Comparison of ENCODE assay signal across 20 mouse cellular contexts in genomic region chr8:127775160-127775559, GRCm38 (mm10).
DNase-seq lines count a peak whose midpoint lies in the region; ATAC-seq and TF ChIP-seq lines count a peak whose summit lies in the region.
"Had no signal": no experiment of that assay in that cellular context is flagged by ENCODE, and none has a peak within 500 bp of the region (broad histone marks: within the 10 kb centered on the region; RNA-seq: fewer than 3 reads in every experiment).

No protein-coding gene starts in this region.

- no peak overlapping the region for H3K4me2 ChIP-seq in midbrain, embryonic 14.5 days (ENCODE audit: low read length)
- no peak overlapping the region for H3K4me2 ChIP-seq in forebrain, embryonic 15.5 days (replicated peaks)
- H3K4me2 ChIP-seq in midbrain, postnatal 0 days (ENCODE audit: low read depth, low read length, poor library complexity, severe bottlenecking) = no peak overlapping the region
- H3K4me2 ChIP-seq: embryonic facial prominence, embryonic 12.5 days; hindbrain, embryonic 13.5 days; neural tube, embryonic 13.5 days had no signal

- no peak overlapping the region for H3K9ac ChIP-seq in midbrain, embryonic 14.5 days (replicated peaks; ENCODE audit: low read length)
- H3K9ac ChIP-seq in forebrain, embryonic 15.5 days (replicated peaks) = no peak overlapping the region
- H3K9ac ChIP-seq in midbrain, postnatal 0 days (replicated peaks; ENCODE audit: low read length, poor library complexity, severe bottlenecking) = no peak overlapping the region
- H3K9ac ChIP-seq: embryonic facial prominence, embryonic 12.5 days; hindbrain, embryonic 13.5 days; neural tube, embryonic 13.5 days had no signal

- no peak for TF ChIP-seq CTCF in midbrain, postnatal 0 days (IDR thresholded peaks at IDR 0.05)

- peak; percentile 87 for DNase-seq in heart, adult 11 months
- DNase-seq in heart, postnatal 36 days = no peak
- peak; percentile 18 for DNase-seq in midbrain, embryonic 10.5 days (ENCODE audit: low spot score)
- no peak for DNase-seq in midbrain, embryonic 14.5 days
- no peak for DNase-seq in midbrain, postnatal 0 days (ENCODE audit: low spot score)
- DNase-seq in right cerebral cortex, postnatal 14 days = no peak
- no peak for DNase-seq in adrenal gland, adult 2 months
- DNase-seq: cerebellum, adult 18-20 months; cerebellum, postnatal 25 days; gastrocnemius, postnatal 36 days; kidney, adult 18-20 months; liver had no signal

- no peaks in the 10 kb centered on the region for H3K36me3 ChIP-seq in midbrain, embryonic 10.5 days
- no peaks in the 10 kb centered on the region for H3K36me3 ChIP-seq in midbrain, embryonic 14.5 days (ENCODE audit: control insufficient read depth, insufficient read depth, low read length)
- no peaks in the 10 kb centered on the region for H3K36me3 ChIP-seq in forebrain, embryonic 15.5 days
- no peaks in the 10 kb centered on the region for H3K36me3 ChIP-seq in midbrain, postnatal 0 days (ENCODE audit: insufficient read depth, low read length)
- H3K36me3 ChIP-seq: embryonic facial prominence, embryonic 12.5 days; heart, embryonic 10.5 days; hindbrain, embryonic 13.5 days; neural tube, embryonic 13.5 days had no signal

- intact Hi-C loops in heart, postnatal 36 days (cut with DNase I) = no loop called here

- peaks cover 12% of the 10 kb centered on the region for H3K27me3 ChIP-seq in midbrain, embryonic 10.5 days (ENCODE audit: low read depth, poor library complexity, severe bottlenecking)
- no peaks in the 10 kb centered on the region for H3K27me3 ChIP-seq in midbrain, embryonic 14.5 days (ENCODE audit: control insufficient read depth, insufficient read depth, low read length)
- no peaks in the 10 kb centered on the region for H3K27me3 ChIP-seq in forebrain, embryonic 15.5 days
- H3K27me3 ChIP-seq in midbrain, postnatal 0 days (ENCODE audit: insufficient read depth, low read length) = no peaks in the 10 kb centered on the region
- H3K27me3 ChIP-seq: CH12.LX; embryonic facial prominence, embryonic 12.5 days; hindbrain, embryonic 13.5 days; neural tube, embryonic 13.5 days had no signal

- H3K4me1 ChIP-seq in midbrain, embryonic 10.5 days = peaks cover 34% of the 10 kb centered on the region
- H3K4me1 ChIP-seq in midbrain, embryonic 14.5 days (ENCODE audit: control insufficient read depth, insufficient read depth, low read length) = peaks cover 16% of the 10 kb centered on the region
- H3K4me1 ChIP-seq in forebrain, embryonic 15.5 days = peaks cover 38% of the 10 kb centered on the region
- peaks cover 11% of the 10 kb centered on the region; the same call in 1 of the 2 replicates for H3K4me1 ChIP-seq in midbrain, postnatal 0 days (ENCODE audit: insufficient read depth, low read length)

- no peak overlapping the region; the same call in 1 of the 2 replicates for H3K4me3 ChIP-seq in midbrain, embryonic 10.5 days
- H3K4me3 ChIP-seq in midbrain, embryonic 14.5 days (replicated peaks; ENCODE audit: low read depth, low read length) = no peak overlapping the region
- no peak overlapping the region for H3K4me3 ChIP-seq in forebrain, embryonic 15.5 days
- H3K4me3 ChIP-seq in midbrain, postnatal 0 days (ENCODE audit: low read depth, low read length) = no peak overlapping the region
- H3K4me3 ChIP-seq: embryonic facial prominence, embryonic 12.5 days; erythroblast, embryonic 14.5 days; heart, embryonic 10.5 days; hindbrain, embryonic 13.5 days; neural tube, embryonic 13.5 days had no signal

- WGBS in midbrain, embryonic 10.5 days = 5% methylated on average over 1 of the region's 1 CpGs
- 0% methylated on average over 1 of the region's 1 CpGs for WGBS in midbrain, embryonic 14.5 days
- 8% methylated on average over 1 of the region's 1 CpGs for WGBS in forebrain, embryonic 15.5 days
- 10% methylated on average over 1 of the region's 1 CpGs for WGBS in midbrain, postnatal 0 days

- ATAC-seq in midbrain, embryonic 14.5 days (ENCODE audit: low FRiP score, low TSS enrichment) = no peak
- ATAC-seq in forebrain, embryonic 15.5 days (replicated peaks) = no peak; the same call in 1 of the 2 replicates
- peak; percentile 44; the same call in 1 of the 2 replicates for ATAC-seq in midbrain, postnatal 0 days (ENCODE audit: low FRiP score)
- ATAC-seq: lung, postnatal 0 days had no signal

- no peaks in the 10 kb centered on the region for H3K9me3 ChIP-seq in midbrain, embryonic 10.5 days (replicated peaks)
- H3K9me3 ChIP-seq in midbrain, embryonic 14.5 days (ENCODE audit: control insufficient read depth, low read length) = no peaks in the 10 kb centered on the region
- peaks cover 5% of the 10 kb centered on the region; the same call in 1 of the 2 replicates for H3K9me3 ChIP-seq in forebrain, embryonic 15.5 days
- H3K9me3 ChIP-seq in midbrain, postnatal 0 days (ENCODE audit: low read length) = no peaks in the 10 kb centered on the region
- H3K9me3 ChIP-seq: embryonic facial prominence, embryonic 12.5 days; heart, embryonic 10.5 days; hindbrain, embryonic 13.5 days had no signal

- peak overlapping the region; percentile 68 for H3K27ac ChIP-seq in midbrain, embryonic 10.5 days (replicated peaks)
- H3K27ac ChIP-seq in midbrain, embryonic 14.5 days (replicated peaks; ENCODE audit: low read depth, low read length) = no peak overlapping the region
- H3K27ac ChIP-seq in forebrain, embryonic 15.5 days (replicated peaks) = peak overlapping the region; percentile 52
- H3K27ac ChIP-seq in midbrain, postnatal 0 days (ENCODE audit: low read depth, low read length) = peak overlapping the region; percentile 27
- H3K27ac ChIP-seq: embryonic facial prominence, embryonic 12.5 days; heart, embryonic 10.5 days; hindbrain, embryonic 13.5 days; neural tube, embryonic 13.5 days had no signal

Comparison
In these comparisons a context has a peak if more than half of its experiments do, and no peak if none do; other contexts are left out.
1. DNase-seq: peak in heart, adult 11 months (single experiment) and midbrain, embryonic 10.5 days (single experiment); none in heart, postnatal 36 days (0 of 2), midbrain, embryonic 14.5 days (single experiment), midbrain, postnatal 0 days (single experiment), right cerebral cortex, postnatal 14 days (single experiment) and adrenal gland, adult 2 months (single experiment).